Mouse (Mus musculus): ENCODE results near the gene Stk25. TPM values are rescaled to one million over a fixed set of nuclear protein-coding genes. Genes with fewer than 3 reads are reported as not detected.

The Stk25 gene
- polyA plus RNA-seq (2014; fragmentation: Illumina TruSeq; extraction: RNeasy Lipid Tissue Mini Kit (QIAGEN cat#74804); ENCODE audit: low replicate concordance) = 26.4 TPM

GRCm38 (mm10) chr1:93658559-93658958, at the start of gene Stk25:
TSS of gene Stk25 (minus strand) at chr1:93658659.

GRCm38 (mm10) chr1:93685401-93686244, 27.2 kb upstream of the Stk25 start, which contains the start of gene Bok:
TSS of gene Bok (plus strand) at chr1:93685660.

Other genes with a start within 250 kb of the Stk25 start
- 141 TPM for gene Hdlbp, start 179.8 kb downstream of the Stk25 start, polyA plus RNA-seq (2014; fragmentation: Illumina TruSeq; extraction: RNeasy Lipid Tissue Mini Kit (QIAGEN cat#74804); ENCODE audit: low replicate concordance)
- gene Farp2, start 146.6 kb downstream of the Stk25 start, polyA plus RNA-seq (2014; fragmentation: Illumina TruSeq; extraction: RNeasy Lipid Tissue Mini Kit (QIAGEN cat#74804); ENCODE audit: low replicate concordance) = 13.4 TPM
- gene Bok, start 27.0 kb upstream of the Stk25 start, polyA plus RNA-seq (2014; fragmentation: Illumina TruSeq; extraction: RNeasy Lipid Tissue Mini Kit (QIAGEN cat#74804); ENCODE audit: low replicate concordance) = 0.78 TPM
- 40.0 TPM for gene Atg4b, start 92.8 kb upstream of the Stk25 start, polyA plus RNA-seq (2014; fragmentation: Illumina TruSeq; extraction: RNeasy Lipid Tissue Mini Kit (QIAGEN cat#74804); ENCODE audit: low replicate concordance)
- 10.1 TPM for gene Thap4, start 96.2 kb upstream of the Stk25 start, polyA plus RNA-seq (2014; fragmentation: Illumina TruSeq; extraction: RNeasy Lipid Tissue Mini Kit (QIAGEN cat#74804); ENCODE audit: low replicate concordance)
- gene Dtymk, start 143.3 kb upstream of the Stk25 start, polyA plus RNA-seq (2014; fragmentation: Illumina TruSeq; extraction: RNeasy Lipid Tissue Mini Kit (QIAGEN cat#74804); ENCODE audit: low replicate concordance) = 31.5 TPM
- 6.6 TPM for gene Ing5, start 145.3 kb upstream of the Stk25 start, polyA plus RNA-seq (2014; fragmentation: Illumina TruSeq; extraction: RNeasy Lipid Tissue Mini Kit (QIAGEN cat#74804); ENCODE audit: low replicate concordance)
- 18.9 TPM for gene D2hgdh, start 166.2 kb upstream of the Stk25 start, polyA plus RNA-seq (2014; fragmentation: Illumina TruSeq; extraction: RNeasy Lipid Tissue Mini Kit (QIAGEN cat#74804); ENCODE audit: low replicate concordance)
- 140 TPM for gene Gal3st2, start 202.6 kb upstream of the Stk25 start, polyA plus RNA-seq (2014; fragmentation: Illumina TruSeq; extraction: RNeasy Lipid Tissue Mini Kit (QIAGEN cat#74804); ENCODE audit: low replicate concordance)